Mouse (Mus musculus): Measurements from ENCODE around the gene Ecm1.
A peak's percentile ranks its signal among the peaks of the same experiment; 100 is the strongest.

Ecm1 gene

DNA sequence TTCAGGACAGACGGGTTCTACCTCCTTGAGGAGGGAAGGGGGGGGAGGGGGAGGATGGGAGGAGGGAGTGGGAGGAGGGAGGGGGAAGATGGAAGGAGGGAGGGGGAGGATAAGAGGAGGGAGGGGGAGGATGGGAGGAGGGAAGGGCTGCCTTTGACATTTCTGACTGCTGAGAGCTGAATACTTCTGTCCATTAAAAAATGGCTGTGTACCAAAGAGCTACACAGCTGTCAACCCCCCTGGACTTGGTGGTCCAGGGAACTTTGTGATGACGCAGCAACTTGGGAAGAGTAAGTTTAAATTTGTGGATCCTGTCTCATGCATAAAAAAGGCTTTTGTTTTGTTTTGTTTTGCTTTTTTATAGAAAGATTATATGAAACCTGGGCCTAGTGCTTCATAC is 49.4 kb downstream of the Ecm1 start:
- DNase-seq (ENCODE audit: low spot score), result no peak

DNA sequence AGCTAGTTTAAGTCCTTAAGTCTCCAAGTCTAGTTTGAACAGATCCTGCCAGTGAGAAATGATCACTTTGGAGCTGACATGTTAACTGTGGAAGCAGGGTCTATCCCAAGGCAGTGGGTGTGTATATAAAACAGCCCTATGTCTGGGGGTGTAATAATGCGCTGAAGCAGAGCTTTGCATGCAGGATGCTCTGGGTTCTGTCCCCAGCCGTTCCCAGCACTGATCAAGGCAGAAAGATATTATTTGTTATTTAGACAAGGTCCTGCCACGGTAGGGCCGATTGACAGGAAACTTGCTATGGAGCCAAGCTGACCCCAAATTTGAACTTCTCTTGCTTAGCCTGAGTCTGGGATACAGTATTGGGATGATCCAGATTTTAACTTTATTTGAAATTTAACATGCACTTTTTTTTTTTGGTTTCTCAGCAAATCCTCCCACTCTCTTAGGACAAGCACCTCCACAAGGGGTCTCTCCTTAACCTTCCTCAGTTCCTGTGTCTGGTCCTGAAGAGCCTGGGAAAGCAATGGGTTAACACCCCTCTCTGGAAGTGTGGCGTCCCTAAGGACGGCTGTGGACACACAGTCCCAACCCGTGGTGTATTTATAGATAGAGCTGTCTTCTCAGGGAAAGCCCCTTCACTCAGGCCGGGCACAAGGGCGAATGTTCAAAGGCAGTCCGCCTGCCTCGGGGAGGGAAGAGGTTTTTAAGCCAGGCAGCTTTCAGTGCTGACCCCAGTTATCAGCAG is 50.0 kb downstream of the Ecm1 start:
- no peak for DNase-seq (ENCODE audit: low spot score)

DNA sequence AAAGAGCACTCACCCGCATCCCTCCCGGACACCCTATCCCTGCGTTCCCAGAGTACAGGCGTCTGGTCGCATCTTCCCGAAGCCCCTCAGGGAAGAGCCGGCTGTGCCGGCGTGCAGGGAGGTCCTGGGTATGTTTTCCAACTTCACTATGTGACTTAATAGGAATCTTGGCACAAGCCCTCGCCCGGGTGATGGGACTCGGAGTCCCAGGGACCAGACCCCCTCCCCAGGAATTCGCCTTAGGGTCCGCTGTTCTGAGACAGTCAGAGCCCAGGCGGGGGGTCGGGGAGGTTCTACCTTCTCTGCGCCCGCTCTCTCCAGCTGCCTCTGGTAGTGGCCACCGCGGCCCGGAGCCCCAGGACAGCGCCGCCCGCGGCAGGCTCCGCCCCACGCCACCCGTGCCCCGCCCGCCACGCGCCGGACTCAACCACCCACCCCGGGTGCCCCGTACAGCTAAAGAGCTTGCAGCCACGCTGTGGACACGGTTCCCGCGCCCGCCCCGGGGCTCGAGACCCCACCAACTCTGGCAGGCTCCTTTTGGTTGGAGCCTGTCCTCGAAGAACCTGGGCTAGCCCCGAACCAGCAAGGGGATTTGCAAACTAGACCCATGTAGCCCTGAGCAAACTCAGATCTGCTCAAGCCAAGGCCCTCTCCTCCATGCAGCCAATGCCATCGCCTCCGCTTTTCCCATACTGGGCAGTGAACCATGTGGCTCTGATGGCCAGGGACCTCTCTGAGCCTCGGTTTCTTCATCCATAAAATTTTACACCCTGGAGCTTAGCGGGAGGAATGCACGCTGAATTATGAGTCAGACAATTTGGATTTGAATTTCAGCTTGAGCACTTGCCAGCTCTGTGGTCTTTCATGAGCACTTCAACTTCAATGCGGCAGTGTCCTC is 51.6 kb downstream of the Ecm1 start, which contains the start of gene Adamtsl4:
Gene Adamtsl4 (minus strand): TSS at position 394 of the 898 bp plus-strand sequence.
- peak; percentile 50 for DNase-seq (ENCODE audit: low spot score)

DNA sequence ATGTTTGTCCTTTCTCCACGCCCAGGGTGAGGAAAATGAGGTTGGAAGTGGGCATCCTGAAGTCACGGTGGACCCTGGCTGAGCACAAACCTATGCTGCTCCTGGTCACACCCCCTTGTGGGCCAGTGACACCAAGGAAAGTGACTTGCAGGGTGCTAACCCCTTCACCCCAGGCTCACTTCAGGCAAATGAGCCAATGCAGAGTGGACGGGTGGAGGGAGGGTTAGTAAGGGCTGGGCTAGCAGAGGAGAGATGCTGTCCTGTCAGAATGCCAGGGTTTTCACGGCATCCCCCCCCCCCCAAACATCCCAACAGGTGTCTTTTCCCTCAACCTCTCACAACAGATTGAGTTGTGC is 52.2 kb downstream of the Ecm1 start:
- no peak for DNase-seq (ENCODE audit: low spot score)

DNA sequence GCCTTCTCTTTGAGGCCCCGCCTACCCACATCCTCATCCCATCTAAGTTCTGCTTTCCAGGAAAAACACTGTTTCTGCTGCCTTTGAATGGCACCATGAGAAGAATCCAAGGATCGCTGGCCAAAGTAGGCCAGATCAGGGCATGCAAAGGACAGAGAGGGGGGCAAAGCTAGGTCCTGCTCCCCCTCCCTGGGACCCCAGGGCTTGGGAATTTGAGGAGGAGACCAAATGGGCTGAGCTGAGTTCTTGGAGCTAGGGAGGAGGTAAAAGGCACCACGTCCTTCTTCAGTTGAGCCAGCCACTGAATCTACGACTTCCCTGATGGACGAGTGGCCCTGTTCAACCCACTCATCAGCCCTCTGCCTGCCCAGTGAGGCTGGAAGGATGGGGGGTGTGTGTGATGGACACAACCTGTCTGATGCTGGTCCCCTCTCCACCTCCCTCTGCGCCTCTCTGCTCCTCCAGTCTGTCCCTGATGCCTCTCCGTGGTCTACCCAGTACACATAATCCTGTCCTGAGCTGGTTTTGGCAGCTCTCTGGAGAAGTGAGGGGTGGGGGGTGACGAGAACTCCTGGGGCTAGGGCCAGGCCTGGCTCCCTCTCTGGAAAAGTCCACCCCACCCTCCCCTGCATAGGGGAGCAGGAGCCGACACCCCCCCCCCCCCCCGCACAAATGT is 52.7 kb downstream of the Ecm1 start:
- DNase-seq (ENCODE audit: low spot score), result no peak

DNA sequence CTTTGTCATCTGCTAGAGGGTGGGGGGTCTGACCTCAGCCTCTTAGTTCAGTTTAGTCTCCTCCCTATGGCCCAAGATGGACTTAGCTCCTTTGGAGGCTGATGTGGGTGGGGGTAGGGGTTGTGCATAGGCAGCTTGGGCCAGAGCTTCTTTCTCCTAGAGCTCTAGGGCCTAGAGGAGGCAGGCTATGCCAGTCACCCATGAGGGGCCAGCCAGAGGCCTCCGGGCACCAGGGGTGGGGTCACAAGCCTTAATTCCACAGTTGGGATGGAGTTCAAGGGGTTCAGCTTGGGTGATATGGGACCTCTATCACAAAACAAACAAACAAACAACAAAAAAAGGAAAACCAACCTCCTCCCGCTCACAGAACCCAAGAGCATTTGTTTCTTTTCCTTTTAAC is 53.7 kb downstream of the Ecm1 start:
- no peak for DNase-seq (ENCODE audit: low spot score)

DNA sequence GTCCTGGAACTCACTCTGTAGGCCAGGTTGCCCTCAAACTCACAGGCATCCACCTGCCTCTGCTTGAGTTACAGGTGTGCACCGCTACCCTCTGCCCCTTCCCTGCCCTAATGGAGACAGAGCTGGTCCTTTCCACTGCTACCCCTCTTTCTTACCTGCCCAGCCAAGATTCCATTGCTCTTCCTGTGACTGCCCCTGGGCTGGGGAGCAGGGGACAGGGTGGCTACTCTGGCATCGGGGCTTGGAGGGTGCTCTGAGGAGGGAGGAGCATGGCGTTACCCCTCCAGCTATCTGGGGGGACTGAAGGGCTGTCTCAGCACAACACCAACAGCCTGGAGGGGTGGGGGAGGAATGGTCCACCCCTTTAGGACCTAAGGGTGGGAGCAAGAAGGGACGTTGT is 54.1 kb downstream of the Ecm1 start:
- DNase-seq (ENCODE audit: low spot score), result no peak

DNA sequence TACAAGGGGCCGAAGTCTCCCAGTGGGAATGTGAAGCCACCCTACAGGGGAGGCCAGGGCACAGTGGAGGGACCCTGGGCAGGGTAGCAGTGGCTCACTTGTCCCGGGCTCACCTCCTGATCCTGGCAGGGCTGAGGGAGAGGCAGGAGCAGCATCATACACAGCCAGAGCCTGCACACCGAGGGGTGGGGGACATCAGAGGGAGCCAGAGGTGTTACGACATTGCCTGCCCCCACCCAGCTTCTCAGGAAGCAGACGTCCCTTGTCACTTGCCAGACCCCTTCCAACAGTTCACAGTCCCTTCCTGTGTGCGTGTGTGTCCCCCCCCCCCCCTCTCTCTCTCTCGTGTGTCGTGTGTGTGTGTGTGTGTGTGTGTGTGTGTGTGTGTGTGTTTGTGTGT is 54.5 kb downstream of the Ecm1 start:
- no peak for DNase-seq (ENCODE audit: low spot score)
